Mouse (Mus musculus) thymus, adult 18-20 months (tissue): ENCODE results near the gene Plxnb3.
A peak's percentile ranks its signal among the peaks of the same experiment; 100 is the strongest.

Experiments used
- DNase-seq, 2 experiments: peaks; one replicate each; pipeline ENCODE4 v3.0.0; 2022; ENCODE audit warnings: mixed read lengths in 2 of 2

Gene Plxnb3

GRCm38 (mm10) chrX:73786364-73787224, 29.7 kb downstream of the Plxnb3 start, which contains the start of the genes Idh3g and Ssr4:
TSS of gene Idh3g (minus strand) at chrX:73786897.
TSS of gene Ssr4 (plus strand) at chrX:73787028.
- peak; percentile 87 to 93 for DNase-seq

GRCm38 (mm10) chrX:73787225-73787558, 30.3 kb downstream of the Plxnb3 start:
- DNase-seq: no peak

GRCm38 (mm10) chrX:73788501-73788900, 31.6 kb downstream of the Plxnb3 start:
- no peak for DNase-seq

- no peak for DNase-seq
Observed at GRCm38 (mm10) chrX:73793039-73793438, 36.1 kb downstream of the Plxnb3 start.

GRCm38 (mm10) chrX:73793505-73793904, 36.6 kb downstream of the Plxnb3 start:
- DNase-seq: no peak

GRCm38 (mm10) chrX:73797511-73797910, 40.6 kb downstream of the Plxnb3 start:
- DNase-seq: no peak

- DNase-seq: peak; percentile 36 to 46
Observed at GRCm38 (mm10) chrX:73798502-73798901, 41.6 kb downstream of the Plxnb3 start.

- DNase-seq: no peak
Observed at GRCm38 (mm10) chrX:73805814-73806213, 48.9 kb downstream of the Plxnb3 start.

- DNase-seq: no peak
Observed at GRCm38 (mm10) chrX:73815072-73815471, 58.2 kb downstream of the Plxnb3 start.

GRCm38 (mm10) chrX:73816596-73817314, 59.9 kb downstream of the Plxnb3 start:
- DNase-seq: no peak
